Mouse (Mus musculus): ENCODE data around the gene Pbrm1.

Pbrm1 gene

DNA sequence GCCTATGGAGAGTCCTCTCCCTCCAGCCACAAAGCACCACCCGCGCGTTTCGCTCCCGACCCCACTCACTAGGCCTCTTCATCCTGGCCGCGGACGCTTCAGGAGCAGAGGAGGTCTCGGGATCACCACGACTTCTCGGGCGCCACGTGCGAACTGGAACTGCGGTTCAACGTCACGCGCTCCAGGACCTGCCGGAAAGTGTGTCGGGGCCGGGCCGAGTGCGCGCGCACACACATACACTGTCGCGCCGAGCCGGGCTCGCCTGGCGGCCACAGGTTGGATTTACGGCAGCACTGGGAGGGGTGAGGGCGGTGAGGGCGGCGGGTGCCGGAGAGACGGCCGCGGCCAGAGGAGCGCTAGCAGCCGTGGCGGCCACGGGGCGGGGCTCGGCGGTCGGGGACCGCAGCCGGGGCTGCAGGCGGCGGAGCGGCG is at the start of gene Pbrm1, which contains the start of gene Gnl3:
Gene Pbrm1, plus strand, starts transcription at position 279 of the 432 bp plus-strand sequence.
Gene Gnl3, minus strand, starts transcription at position 293 of the 432 bp plus-strand sequence.
- DNase-seq (ENCODE audit: low spot score in 2 of 2) = peak; percentile 96 to 97

DNA sequence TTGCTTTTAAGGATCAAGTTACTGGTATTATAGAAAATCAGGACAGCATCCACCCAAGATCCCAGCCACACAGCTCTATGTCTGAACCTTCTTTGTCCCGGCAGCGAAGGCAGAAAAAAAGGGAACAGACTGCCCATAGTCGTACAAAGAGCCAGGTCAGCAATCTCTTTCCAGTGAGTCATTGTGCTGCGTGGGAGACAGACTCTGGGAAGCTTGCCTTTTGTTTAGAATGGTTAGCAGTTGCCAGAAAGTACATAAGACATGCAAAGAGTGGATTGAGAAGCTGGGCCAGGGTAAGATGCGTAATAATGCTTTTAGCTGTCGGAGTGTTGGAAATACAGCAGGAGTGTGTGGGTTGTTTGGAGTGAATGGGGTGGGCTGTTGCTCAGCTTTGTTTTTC is 44.7 kb upstream of the Pbrm1 start:
- DNase-seq (ENCODE audit: low spot score in 2 of 2) = peak; percentile 64 to 76

DNA sequence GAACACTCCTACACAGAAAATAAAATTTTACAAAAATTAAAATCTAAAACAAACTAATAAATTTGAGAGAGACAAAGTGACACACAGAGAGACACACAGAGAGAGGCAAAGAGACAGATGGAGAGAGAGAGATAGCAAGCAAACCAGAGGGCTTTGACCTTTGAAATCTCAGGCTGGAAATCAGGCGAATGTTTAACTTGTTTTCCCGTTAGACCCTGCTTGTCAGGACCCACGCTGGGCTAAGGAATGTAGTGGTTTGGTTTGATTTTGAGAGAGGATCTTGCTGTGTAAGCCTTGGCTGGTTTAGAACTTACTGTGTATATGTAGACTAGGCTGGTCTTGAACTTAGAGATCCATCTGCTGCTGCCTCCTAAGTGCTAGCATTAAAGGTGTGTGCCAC is 42.7 kb upstream of the Pbrm1 start:
- no peak for DNase-seq (ENCODE audit: low spot score in 2 of 2)

DNA sequence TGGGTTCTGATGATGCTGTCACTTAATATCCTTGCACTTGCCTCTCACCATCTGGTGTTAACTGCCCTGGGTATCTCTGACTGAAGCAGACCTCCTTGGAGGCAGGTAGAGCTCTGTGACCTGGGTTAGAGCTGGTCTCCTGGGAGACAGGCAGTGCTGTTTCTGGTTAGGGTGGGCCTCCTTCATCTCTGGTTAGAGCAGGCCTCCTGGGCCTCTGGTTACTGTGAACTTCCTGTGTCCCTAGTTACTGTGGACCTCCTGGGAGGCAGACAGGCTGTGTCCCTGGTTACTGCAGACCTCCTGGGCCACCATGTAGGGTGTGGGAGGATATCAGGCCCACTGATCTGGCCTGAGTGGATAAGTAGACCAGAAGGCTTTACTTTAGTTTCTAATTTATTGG is 22.5 kb upstream of the Pbrm1 start:
- DNase-seq (ENCODE audit: low spot score in 2 of 2) = no peak

DNA sequence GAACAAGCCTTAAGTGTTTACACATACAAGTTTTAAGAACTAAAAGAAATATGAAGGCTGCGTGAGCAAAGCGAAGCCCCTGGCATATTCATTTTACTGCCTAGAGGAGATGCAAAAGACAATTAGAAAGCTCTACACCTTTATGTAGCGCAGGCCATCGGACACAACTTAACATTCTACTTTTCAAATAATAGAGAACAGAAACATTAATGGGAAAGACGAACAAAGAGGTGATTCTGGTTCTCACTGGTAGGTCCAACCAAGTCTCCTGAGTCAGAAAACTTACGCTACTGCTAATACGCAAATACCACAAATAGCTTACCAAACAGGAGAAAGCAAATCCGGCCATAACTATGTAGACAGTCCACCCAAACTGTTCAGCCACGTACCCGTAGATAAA is 18.6 kb upstream of the Pbrm1 start:
- DNase-seq (ENCODE audit: low spot score in 2 of 2) = no peak

DNA sequence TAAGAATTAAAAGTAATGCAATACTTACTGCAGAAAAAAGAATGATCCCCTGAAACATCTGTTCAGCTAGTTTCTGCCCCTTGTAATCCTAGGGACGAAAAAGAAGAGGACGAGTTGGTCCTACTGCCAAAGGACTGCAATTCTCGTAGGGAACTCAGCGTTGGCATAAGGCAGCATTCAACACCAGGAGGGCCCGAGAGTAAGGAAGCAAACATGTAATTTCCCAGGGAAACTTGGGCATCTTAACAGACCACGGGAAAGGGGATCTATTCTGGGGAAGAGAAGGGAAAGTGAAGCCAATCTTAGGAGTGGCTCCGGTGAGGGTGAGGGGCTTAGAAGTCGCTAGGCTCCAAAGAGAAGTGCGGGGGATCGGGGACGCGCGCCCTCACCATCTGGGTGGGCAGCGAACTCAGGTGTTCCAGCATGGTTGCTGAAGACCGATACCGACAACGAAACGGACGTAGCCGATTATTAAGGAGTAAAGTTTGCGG is 18.1 kb upstream of the Pbrm1 start:
- DNase-seq (ENCODE audit: low spot score in 2 of 2) = no peak

DNA sequence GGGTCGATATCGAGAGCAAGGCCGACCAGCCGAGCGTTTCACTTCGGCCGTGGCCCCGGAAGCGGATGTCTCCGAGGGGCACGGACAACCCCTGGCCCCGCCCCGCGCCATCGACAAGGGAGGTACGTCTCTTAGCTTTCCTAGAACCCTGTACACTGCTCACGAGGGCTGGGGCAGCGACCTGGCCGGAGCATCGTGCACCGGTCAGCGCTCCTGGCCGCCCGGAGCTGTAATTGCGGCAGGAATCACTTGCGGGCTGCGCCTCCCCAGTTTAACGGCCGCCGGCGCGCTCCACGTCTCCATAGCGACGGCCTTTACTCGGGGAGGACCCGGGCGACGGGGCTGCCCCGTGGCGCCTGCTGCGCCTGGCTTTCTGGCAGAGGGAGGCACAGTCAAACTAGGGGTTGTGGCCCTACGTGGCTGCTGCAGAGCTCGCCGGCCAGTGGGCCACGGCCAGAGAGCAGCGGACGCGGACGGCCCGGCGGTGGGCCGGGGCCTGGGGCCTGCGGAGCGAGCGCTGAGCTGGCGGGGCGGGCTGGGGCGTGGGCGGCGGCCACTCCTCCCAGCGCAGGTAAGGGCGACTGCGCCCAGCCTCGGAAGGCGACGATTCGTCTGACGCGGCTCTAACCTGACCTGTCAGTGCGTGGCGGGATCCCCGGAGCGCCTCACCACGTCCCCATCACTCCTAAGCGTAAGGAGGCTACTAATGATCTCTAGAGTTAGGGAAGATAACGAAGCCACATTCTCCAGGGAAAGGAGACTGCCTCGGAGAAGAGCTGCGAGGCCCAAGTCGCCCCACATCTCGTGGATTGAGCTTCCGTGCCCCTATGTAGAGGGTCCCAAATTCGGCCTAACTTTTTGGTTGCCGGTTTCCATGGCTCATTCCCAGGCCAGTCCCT is 17.4 kb upstream of the Pbrm1 start, which contains the start of the genes Glt8d1 and Spcs1:
Gene Glt8d1, plus strand, starts transcription at position 94 of the 899 bp plus-strand sequence.
Gene Spcs1, minus strand, starts transcription at position 366 of the 899 bp plus-strand sequence.
- DNase-seq (ENCODE audit: low spot score in 2 of 2) = peak; percentile 82 to 84

DNA sequence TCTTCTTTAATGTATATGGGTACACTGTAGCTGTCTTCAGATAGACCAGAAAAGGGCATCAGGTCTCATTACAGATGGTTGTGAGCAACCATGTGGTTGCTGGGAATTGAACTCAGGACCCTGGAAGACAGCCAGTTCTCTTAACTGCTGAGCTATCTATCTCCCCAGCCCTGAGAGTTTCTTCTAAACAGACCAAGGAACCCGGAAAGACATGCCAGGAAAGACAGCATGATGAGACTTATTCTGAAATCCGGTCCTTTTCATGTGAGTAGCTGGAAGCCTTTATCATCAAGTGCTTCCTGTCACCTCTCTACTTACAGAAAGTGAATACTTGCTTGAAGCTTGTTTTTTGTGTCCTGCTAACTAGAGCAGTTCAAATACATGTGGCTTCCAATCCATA is 14.4 kb upstream of the Pbrm1 start:
- no peak for DNase-seq (ENCODE audit: low spot score in 2 of 2)

DNA sequence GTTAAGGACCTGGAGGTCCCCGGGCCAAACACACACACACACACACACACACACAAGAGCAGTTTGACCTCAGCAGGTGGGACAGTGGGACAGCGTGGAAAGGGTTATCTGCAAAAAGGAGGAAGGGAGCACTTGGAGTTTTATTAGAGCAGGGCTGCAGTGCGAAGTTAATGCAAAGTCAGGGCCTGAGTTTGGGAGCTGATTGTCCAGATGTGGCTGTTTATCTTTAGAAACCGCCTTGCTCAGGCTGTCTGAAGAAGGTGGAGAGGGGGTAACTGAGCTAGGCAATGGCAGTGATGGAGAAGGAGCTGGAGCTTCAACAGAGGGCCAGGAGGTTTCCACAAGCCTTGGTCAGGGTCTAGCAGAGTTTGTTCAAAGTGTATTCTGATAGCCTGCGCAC is 12.2 kb upstream of the Pbrm1 start:
- DNase-seq (ENCODE audit: low spot score in 2 of 2) = no peak

DNA sequence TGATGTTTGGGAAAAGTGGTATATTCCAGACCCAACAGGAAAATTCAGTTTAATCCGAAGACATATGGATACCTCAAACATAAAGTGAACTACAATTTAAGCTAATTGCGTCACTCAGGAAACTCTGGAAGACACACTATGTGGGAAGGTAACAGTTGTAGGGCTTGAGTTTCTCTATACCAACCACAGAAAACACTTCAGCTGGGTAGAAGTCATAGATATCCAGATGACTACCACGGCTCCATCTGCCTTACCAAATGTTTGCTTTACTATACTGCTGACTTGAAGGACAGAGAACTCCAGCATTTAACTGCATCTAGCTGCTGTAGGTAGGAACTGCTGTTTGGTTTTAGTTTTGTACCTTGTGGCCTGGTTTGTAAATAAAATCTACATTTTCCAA is 7.3 kb upstream of the Pbrm1 start:
- no peak for DNase-seq (ENCODE audit: low spot score in 2 of 2)

DNA sequence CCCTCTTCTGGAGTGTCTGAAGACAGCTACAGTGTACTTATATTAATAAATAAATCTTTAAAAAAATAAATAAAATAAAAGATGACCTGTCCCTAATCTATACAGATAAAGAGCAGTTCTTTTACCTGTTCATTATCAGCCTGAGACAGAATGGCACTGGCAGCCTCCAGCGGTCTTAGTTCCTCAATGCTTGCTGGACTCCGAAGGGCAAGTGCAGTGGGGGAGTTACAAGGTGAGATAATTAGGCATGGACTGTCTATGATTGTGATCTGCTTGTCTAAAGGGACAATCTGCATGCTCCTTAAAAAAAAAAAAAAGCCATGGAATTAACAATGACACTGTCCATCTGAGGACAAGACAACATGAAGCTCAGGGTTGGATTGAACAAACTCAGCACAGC is 5.0 kb upstream of the Pbrm1 start:
- no peak for DNase-seq (ENCODE audit: low spot score in 2 of 2)

DNA sequence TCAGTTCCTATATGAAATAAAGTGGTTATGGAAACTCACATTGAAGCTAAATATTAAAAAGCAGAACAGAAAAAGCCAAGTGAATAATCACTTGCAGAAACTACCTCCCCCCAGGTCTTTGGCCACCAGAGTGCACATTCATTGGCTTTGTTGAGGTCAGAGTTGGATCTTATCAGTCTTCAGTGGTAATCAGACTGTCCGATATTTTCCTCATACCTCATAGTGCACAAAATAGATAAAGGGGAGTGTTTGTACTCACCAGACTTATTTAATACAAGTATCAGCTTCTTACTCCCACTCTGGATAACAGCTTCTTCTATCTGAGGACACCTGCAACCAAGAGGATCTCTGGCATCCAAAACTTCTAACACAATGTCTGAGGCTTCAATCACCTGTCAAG is 2.9 kb upstream of the Pbrm1 start:
- DNase-seq (ENCODE audit: low spot score in 2 of 2) = no peak

DNA sequence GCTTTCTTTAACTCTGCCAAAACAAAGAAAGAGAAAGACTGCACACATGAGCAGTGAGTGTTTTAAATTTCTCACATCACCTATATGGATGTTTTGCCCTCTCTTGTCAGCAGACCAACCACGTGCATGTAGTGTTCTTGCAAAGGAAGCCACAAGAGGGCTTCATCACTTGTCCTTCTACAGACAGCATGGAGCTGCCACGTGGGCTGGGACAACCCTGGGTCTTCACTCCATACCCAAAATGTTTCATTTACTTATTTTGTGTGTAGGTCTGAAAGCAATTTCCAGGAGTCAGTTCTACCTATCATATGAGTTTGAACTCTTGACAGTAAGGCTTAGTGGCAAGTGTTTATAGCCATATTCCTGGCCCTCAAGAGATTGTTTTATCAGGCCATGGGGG is 1.1 kb upstream of the Pbrm1 start:
- no peak for DNase-seq (ENCODE audit: low spot score in 2 of 2)

DNA sequence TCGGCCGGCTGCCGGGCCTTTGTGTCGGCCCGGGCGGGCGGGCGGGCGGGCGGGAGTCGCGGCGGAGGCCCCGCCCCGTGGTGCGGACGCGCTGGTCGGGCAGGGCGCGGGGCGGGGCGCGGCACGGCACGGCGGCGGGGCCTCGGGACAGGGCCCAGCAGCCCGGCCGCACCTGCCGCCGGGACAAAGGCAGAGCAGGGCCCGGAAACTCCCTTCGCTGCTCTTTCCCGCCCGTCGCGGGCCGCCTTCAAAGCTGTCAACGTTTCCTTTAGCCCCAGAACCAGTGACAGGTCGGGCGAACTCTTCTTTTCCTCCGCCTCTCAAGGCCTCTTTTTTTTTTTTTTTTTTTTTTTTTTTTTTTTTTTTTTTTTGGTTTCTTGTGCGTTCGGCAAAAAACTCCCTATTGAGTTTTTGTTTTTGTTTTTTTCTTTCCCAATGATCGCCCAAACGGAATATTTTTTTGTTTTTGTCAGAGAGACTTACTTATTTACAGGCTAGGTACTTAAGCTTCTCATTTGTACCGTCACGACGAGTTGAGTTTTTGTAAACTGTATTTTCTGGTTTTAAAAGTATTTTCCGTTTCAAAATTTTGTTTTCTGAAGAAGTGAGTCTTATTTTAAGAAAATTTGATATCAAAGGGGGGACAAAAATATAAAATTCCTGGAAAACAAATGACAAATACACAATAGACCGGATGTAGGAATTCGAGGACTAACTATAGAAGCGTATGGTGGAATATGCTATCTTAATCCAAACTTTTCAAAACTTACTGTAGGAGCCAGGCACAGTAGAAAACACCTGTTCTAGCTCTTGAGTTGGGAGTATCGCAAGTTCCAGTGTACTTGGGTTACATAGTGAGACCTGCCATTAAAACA is 630 bp downstream of the Pbrm1 start:
- DNase-seq (ENCODE audit: low spot score in 2 of 2) = peak in 1 of 2 experiments; percentile 21

DNA sequence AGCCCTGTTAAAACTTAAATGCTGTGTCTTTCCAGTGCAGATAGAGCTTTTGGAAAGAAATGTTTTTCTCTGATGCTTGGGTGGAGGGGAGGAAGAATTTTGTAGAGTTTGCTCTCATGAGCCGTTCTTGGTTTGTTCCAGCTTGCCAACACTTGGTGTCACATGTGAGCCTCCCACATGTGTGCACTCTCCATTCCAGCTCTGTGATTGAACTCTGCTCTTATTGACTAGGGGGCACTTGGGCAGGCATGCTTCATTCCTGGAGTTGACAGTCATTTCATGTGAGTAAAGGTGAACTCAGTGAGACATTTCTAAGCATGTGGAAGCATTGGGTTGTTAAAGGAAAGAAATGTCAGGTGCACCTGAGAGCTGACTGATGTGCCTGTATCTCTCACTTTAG is 3.6 kb downstream of the Pbrm1 start:
- no peak for DNase-seq (ENCODE audit: low spot score in 2 of 2)

DNA sequence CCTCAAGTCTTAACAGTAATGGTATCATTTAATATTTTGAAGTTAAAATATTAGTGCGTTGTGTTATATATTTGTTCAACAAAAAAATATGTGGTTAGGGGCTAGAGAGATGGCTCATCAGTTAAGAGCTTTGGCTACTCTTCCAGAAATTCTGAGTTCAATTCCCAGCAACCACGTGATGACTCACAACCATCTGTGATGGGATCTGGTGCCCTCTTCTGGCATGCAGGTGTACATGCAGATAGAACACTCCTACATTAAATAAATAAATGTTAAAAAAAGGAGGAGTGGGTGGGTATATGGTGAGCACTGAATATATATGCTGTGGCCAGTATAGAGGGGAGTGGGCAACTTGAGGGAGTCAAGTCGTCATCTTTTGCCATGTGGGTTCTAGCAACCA is 6.8 kb downstream of the Pbrm1 start:
- DNase-seq (ENCODE audit: low spot score in 2 of 2) = no peak

DNA sequence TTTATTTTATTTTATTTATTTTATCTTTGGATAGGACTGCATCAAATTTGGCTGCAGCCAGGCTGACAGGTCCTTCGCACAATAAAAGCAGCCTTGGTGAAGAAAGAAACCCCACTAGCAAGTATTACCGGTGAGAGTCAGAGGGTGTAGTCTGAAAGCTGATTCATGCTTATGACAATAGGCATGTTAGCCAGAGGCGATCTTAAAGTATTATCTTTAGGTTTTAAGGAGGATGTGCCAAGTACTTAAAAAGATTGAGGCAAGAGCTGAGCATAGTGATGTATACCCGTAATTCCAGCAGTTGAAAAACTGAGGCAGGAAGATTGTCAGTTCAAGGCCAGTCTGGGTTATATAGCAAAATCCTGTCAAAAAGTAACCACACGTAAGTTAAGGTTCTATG is 26.4 kb downstream of the Pbrm1 start:
- no peak for DNase-seq (ENCODE audit: low spot score in 2 of 2)

DNA sequence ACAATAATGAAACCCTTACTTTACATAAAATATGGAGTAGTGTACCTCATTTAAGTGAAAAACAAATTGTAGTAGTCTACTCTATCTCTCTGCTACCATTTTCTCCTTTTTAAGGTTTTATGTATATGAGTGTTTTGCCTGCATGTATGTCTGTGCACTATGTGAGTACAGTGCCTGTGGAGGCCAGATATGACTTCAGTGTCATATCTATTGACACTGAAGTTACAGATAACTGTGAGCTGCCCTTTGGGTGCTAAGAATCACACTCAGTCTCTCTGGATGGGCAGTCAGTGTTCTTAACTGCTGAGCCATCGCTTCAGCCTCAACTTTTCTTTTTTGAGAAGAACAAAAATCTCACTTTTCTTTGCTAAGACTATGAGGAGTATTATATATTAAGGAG is 26.9 kb downstream of the Pbrm1 start:
- DNase-seq (ENCODE audit: low spot score in 2 of 2) = no peak

DNA sequence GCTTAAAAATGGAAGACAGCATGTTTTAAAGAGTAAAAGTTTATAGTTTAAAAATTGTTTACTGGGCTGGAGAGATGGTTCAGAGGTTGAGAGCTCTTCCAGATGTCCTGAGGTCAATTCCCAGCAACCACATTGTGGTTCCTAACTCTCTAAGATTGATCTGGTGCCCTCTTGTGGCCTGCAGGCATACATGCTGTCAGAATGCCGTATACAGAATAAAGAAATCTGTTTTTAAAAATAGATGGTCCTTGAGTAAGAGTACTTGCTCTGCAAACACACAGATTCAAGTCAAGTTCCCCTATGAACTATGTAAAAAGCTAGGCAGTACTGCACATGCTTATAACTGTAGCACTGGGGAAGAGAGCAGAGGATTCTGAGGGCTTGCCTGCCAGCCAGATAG is 43.3 kb downstream of the Pbrm1 start:
- DNase-seq (ENCODE audit: low spot score in 2 of 2) = no peak

DNA sequence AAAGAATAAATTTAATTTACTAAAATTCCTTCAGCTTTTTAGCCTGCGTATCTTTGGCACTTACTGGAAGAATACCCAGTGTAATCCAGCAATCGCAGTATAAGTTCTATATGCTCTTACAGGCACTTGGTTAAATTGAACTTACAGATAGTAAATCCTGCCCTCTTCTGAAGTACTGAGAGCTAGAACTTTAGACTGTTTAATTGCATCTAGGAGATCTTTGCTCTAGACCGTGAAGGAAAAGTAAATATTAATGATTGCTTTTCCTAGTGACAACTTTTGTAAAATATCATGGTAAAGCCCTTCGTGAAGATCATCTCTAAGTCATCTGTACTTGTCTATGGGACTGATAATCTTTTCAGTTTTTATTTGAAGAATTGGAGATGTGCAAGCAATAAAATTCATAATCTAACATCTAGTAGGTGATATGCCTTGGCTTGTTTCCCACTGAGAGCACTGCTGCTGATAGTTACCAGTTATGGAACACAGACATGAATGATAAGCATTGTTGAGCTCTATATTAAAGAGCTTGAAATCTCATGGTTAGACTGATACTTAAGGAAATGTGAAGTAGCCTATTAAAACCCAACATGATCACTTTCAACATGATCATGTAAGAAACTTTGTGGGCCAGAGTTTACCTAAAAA is 50.3 kb downstream of the Pbrm1 start:
- DNase-seq (ENCODE audit: low spot score in 2 of 2) = no peak

DNA sequence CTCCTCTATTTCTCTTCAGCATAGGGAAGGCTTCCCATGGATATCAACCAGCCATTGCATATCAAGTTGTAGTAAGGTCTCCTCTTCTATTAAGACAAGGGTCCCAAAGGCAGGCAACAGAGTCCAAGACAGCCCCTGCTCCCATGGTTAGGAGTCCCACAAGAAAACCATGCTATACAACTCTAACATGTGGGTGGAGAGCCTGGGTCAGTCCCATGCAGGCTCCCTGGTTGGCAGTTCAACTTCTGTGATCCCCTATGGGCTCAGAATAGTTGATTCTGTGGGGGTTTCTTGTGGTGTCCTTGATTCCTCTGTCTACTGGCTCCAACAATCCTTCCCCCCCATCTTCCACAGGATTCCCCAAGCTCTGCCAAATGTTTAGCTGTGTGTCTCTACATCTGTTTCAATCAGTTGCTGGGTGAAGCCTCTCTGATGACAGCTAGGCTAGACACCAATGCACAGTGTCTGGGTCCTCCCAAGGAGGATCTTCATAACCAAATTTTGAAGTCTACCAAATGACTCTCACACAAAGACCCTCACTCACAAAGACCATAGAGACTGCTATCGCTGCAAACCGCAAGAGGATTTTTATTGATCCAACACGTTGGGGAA is 59.8 kb downstream of the Pbrm1 start:
- no peak for DNase-seq (ENCODE audit: low spot score in 2 of 2)

Measured in right cerebral cortex, postnatal 36 days (tissue).